Mouse (Mus musculus) neural tube, embryonic 10.5 days (tissue): ENCODE results near the gene Gm21677.
"Not testable (repeated sequence)": the region's sequence is repeated elsewhere in the genome, so short reads cannot be mapped to it uniquely, and the experiment has no call there.

ENCODE experiments used
- DNase-seq: peaks from one replicate; pipeline ENCODE4 v3.0.0-alpha.2; 2017; ENCODE audit warnings: low spot score; ENCODE audit errors: extremely low spot score

Gm21677 gene

GRCm38 (mm10) chrY:3306349-3306748 lies at the start of gene Gm21677:
Gene Gm21677, minus strand, starts transcription at chrY:3306449.
- not testable (repeated sequence) for DNase-seq

GRCm38 (mm10) chrY:3345229-3345628 lies 39.0 kb upstream of the Gm21677 start, which contains the start of gene Gm21693:
Gene Gm21693, minus strand, starts transcription at chrY:3345329.
- not testable (repeated sequence) for DNase-seq

- DNase-seq = not testable (repeated sequence)
Measured at GRCm38 (mm10) chrY:3340661-3341060, 34.4 kb upstream of the Gm21677 start.
